Mouse (Mus musculus) left cerebral cortex, postnatal 36 days (tissue): Measurements from ENCODE around the gene Exoc3l4. TPM values are rescaled to one million over a fixed set of nuclear protein-coding genes. Genes with fewer than 3 reads are reported as not detected.

ENCODE experiments used
- DNase-seq, 2 experiments: peaks; one replicate each; pipeline ENCODE4 v3.0.0; 2021 to 2022; ENCODE audit warnings: low spot score in 2 of 2, mixed read lengths in 1 of 2
- intact Hi-C: fragments of 180-260 bp; cut with DNase I; formaldehyde crosslinking; loops from one replicate; pipeline ENCODE4 v1.15.1; 2025
- total RNA-seq, 2 experiments: library from RNA; stranded (reverse); gene quantifications; 2 replicates each; pipeline ENCODE4 v1.2.3; 2021

Gene Exoc3l4
- total RNA-seq, 2 experiments from 2014 or later, result 1.1 to 1.4 TPM

- intact Hi-C loops, result no loop called here
- no peak for DNase-seq
Observed at GRCm38 (mm10) chr12:111474384-111474783, 57.6 kb downstream of the Exoc3l4 start.

GRCm38 (mm10) chr12:111474893-111475643 is 58.3 kb downstream of the Exoc3l4 start:
- intact Hi-C loops, result no loop called here
- DNase-seq, result no peak

DNA sequence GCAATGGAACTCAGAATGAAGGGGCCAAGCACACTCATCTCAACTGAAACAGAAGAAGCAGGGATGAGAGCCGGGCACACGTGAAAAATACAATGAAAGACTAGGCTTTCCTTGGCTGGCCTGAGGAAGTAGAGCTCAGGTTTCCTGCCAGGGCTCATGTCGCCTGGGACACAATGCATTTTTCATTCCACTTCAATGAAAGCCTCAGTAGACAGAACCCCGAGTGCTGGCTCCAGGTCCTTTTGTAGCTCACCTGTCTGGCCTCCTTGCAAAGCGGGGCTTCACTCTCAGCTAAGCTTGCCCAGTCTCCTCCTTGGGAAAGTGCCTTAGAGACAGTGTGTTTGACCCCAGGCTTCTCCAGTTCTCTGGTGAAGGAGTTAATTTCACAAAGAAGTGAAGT is 62.1 kb downstream of the Exoc3l4 start:
- intact Hi-C loops, result no loop called here

DNA sequence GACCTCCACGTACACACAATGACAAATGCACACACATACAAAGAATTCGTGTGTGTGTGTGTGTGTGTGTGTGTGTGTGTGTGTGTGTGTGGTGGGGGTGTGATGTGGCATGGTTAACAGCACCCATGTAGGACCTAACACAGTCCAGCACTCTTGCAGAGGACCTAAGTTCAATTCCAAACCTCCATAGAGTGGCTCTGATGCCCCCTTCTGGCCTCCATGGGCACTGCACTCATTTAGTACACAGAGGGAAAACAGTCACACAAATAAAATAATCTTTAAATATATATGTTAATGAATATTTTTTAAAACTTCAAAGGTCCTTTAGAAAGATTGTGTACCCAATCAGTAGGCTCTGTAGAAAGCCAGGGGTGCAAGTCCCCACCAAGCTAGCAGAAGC is 63.1 kb downstream of the Exoc3l4 start:
- intact Hi-C loops, result no loop called here
- no peak for DNase-seq

More for the DNA sequence above, 62.1 kb downstream of the Exoc3l4 start:
- DNase-seq, result no peak

Other genes with a start within 250 kb of the Exoc3l4 start
- not detected for gene 4930595D18Rik, start 232.5 kb upstream of the Exoc3l4 start, total RNA-seq
- 10 to 100 TPM in 1 of 2 experiments, 1 to 10 TPM in 1; 8.4 to 14.9 TPM for gene Amn, start 145.9 kb upstream of the Exoc3l4 start, total RNA-seq
- 100 to 1,000 TPM; 146 to 152 TPM for gene Cdc42bpb, start 39.3 kb upstream of the Exoc3l4 start, total RNA-seq
- gene Lbhd2, start 10.2 kb upstream of the Exoc3l4 start, total RNA-seq, result 1 to 10 TPM; 1.2 to 1.9 TPM
- 1 to 10 TPM in 1 of 2 experiments, under 1 TPM in 1; 0.77 to 1.2 TPM for gene Tnfaip2, start 25.5 kb downstream of the Exoc3l4 start, total RNA-seq
- gene Gm266, start 68.8 kb downstream of the Exoc3l4 start, total RNA-seq, result 1 to 10 TPM; 4.0 to 4.5 TPM
- 100 to 1,000 TPM; 273 to 278 TPM for gene Eif5, start 121.0 kb downstream of the Exoc3l4 start, total RNA-seq
- 100 to 1,000 TPM in 1 of 2 experiments, 10 to 100 TPM in 1; 97.1 to 114 TPM for gene Mark3, start 157.5 kb downstream of the Exoc3l4 start, total RNA-seq